Mouse (Mus musculus) embryonic facial prominence, embryonic 15.5 days (tissue): Measurements from ENCODE around the gene Sfxn3. TPM values are rescaled to one million over a fixed set of nuclear protein-coding genes. Genes with fewer than 3 reads are reported as not detected.

ENCODE experiments used
- ATAC-seq: fragments of 200-750 bp; cut with Nextera tagmentation; 2 replicates; pipeline ENCODE4 v1.8.0; 2017; ENCODE audit warnings: low read depth, moderate TSS enrichment; ENCODE audit not compliant: insufficient number of reproducible peaks, low FRiP score, low TSS enrichment
- H3K27ac ChIP-seq: fragments of 300-500 bp; sonication (generic); replicated peaks from 2 replicates; pipeline ENCODE4 v1.5.1; 2015; ENCODE audit warnings: mild to moderate bottlenecking, inconsistent platforms
- H3K27me3 ChIP-seq: fragments of 300-500 bp; sonication (generic); 2 replicates; pipeline ENCODE4 v1.6.1; 2015; ENCODE audit warnings: inconsistent platforms
- H3K36me3 ChIP-seq: fragments of 300-500 bp; sonication (generic); 2 replicates; pipeline ENCODE4 v1.6.1; 2015; ENCODE audit warnings: mild to moderate bottlenecking, inconsistent platforms
- H3K4me1 ChIP-seq: fragments of 300-500 bp; sonication (generic); 2 replicates; pipeline ENCODE4 v1.6.1; 2015; ENCODE audit warnings: inconsistent platforms
- H3K4me2 ChIP-seq: fragments of 300-500 bp; sonication (generic); replicated peaks from 2 replicates; pipeline ENCODE4 v1.6.1; 2015; ENCODE audit warnings: mild to moderate bottlenecking, inconsistent platforms
- H3K4me3 ChIP-seq: fragments of 300-500 bp; sonication (generic); replicated peaks from 2 replicates; pipeline ENCODE4 v1.5.1; 2015; ENCODE audit warnings: mild to moderate bottlenecking, inconsistent platforms
- H3K9ac ChIP-seq: fragments of 300-500 bp; sonication (generic); 2 replicates; pipeline ENCODE4 v1.6.1; 2015; ENCODE audit warnings: inconsistent platforms
- H3K9me3 ChIP-seq: fragments of 300-500 bp; sonication (generic); replicated peaks from 2 replicates; pipeline ENCODE4 v1.6.1; 2016; ENCODE audit warnings: inconsistent platforms
- WGBS: fragments of 180-500 bp; shearing (Covaris S2); methylation state at CpG from one replicate; pipeline ENCODE4 v1.1.7; 2015; 5-methylcytosine and 5-hydroxymethylcytosine counted together
- polyA plus RNA-seq: library from polyadenylated mRNA; unstranded; fragments of >200 nt; fragmentation: Nextera tagmentation; extraction: Ambion mirVana; gene quantifications from 2 replicates; pipeline ENCODE4 v1.2.1, GENCODE M21; 2015

The Sfxn3 gene
- polyA plus RNA-seq, 1 experiment from 2014 or later = 41.3 TPM

- WGBS = 4% methylated on average over 17 of the region's 17 CpGs
- Histone ChIP-seq H3K9ac (0 out of 2 replicates have a peak overlapping the region, but pooled peaks have one; percentile 4), H3K9me3 (no peaks in the 10 kb centered on the region), H3K4me2 (peak overlapping the region; percentile 80), H3K4me3 (peak overlapping the region; percentile 37), H3K4me1 (peaks cover 64% of the 10 kb centered on the region), H3K27me3 (peaks cover 65% of the 10 kb centered on the region), H3K27ac (peak overlapping the region; percentile 84), H3K36me3 (no peaks in the 10 kb centered on the region)
- 0 out of 2 replicates have a peak, but pooled peaks have one; percentile 24 for ATAC-seq
Observed at GRCm38 (mm10) chr19:45078971-45079764, 31.9 kb downstream of the Sfxn3 start.

- peak overlapping the region; percentile 80 for H3K4me2 ChIP-seq
- peak overlapping the region; percentile 84 for H3K27ac ChIP-seq
- H3K4me1 ChIP-seq = peaks cover 64% of the 10 kb centered on the region
- WGBS = under 1% methylated on average over 45 of the region's 45 CpGs
- H3K36me3 ChIP-seq = no peaks in the 10 kb centered on the region
- H3K9ac ChIP-seq = 0 out of 2 replicates have a peak overlapping the region, but pooled peaks have one; percentile 4
- peaks cover 70% of the 10 kb centered on the region for H3K27me3 ChIP-seq
- H3K9me3 ChIP-seq = no peaks in the 10 kb centered on the region
- ATAC-seq = peak; percentile 68
- H3K4me3 ChIP-seq = peak overlapping the region; percentile 37
Observed at GRCm38 (mm10) chr19:45079769-45080515, 32.6 kb downstream of the Sfxn3 start.

- Histone ChIP-seq H3K27ac (0 out of 2 replicates have a peak overlapping the region, but pooled peaks have one; percentile 84), H3K9me3 (no peaks in the 10 kb centered on the region), H3K4me1 (peaks cover 60% of the 10 kb centered on the region), H3K27me3 (peaks cover 74% of the 10 kb centered on the region), H3K4me2 (peak overlapping the region; percentile 80), H3K9ac (peak overlapping the region; percentile 4; the same call in 1 of the 2 replicates), H3K4me3 (peak overlapping the region; percentile 37), H3K36me3 (no peaks in the 10 kb centered on the region)
- no peak for ATAC-seq
- 3% methylated on average over 17 of the region's 17 CpGs for WGBS
Observed at GRCm38 (mm10) chr19:45080711-45081110, 33.4 kb downstream of the Sfxn3 start.

GRCm38 (mm10) chr19:45081279-45081678 lies 34.0 kb downstream of the Sfxn3 start:
- Histone ChIP-seq H3K36me3 (no peaks in the 10 kb centered on the region), H3K9me3 (no peaks in the 10 kb centered on the region), H3K4me3 (peak overlapping the region; percentile 37), H3K27me3 (peaks cover 75% of the 10 kb centered on the region), H3K27ac (no peak overlapping the region), H3K4me2 (peak overlapping the region; percentile 80), H3K9ac (no peak overlapping the region; the same call in 1 of the 2 replicates), H3K4me1 (peaks cover 54% of the 10 kb centered on the region)
- WGBS = 2% methylated on average over 5 of the region's 5 CpGs
- ATAC-seq = no peak

GRCm38 (mm10) chr19:45081841-45082550 lies 34.7 kb downstream of the Sfxn3 start:
- Histone ChIP-seq H3K4me3 (no peak overlapping the region), H3K36me3 (no peaks in the 10 kb centered on the region), H3K4me2 (no peak overlapping the region), H3K9me3 (no peaks in the 10 kb centered on the region), H3K27me3 (peaks cover 75% of the 10 kb centered on the region), H3K4me1 (peaks cover 47% of the 10 kb centered on the region), H3K9ac (no peak overlapping the region), H3K27ac (no peak overlapping the region)
- 13% methylated on average over 11 of the region's 11 CpGs for WGBS
- ATAC-seq = no peak

GRCm38 (mm10) chr19:45097868-45098267 lies 50.6 kb downstream of the Sfxn3 start:
- H3K27me3 ChIP-seq = peaks cover 19% of the 10 kb centered on the region
- H3K4me1 ChIP-seq = no peaks in the 10 kb centered on the region
- H3K9ac ChIP-seq = no peak overlapping the region
- no peak overlapping the region for H3K27ac ChIP-seq
- H3K36me3 ChIP-seq = no peaks in the 10 kb centered on the region
- no peaks in the 10 kb centered on the region for H3K9me3 ChIP-seq
- no peak overlapping the region for H3K4me2 ChIP-seq
- H3K4me3 ChIP-seq = no peak overlapping the region
- ATAC-seq = no peak
- 24% methylated on average over 11 of the region's 11 CpGs for WGBS

- H3K36me3 ChIP-seq = no peaks in the 10 kb centered on the region
- H3K4me2 ChIP-seq = no peak overlapping the region
- no peaks in the 10 kb centered on the region for H3K4me1 ChIP-seq
- no peaks in the 10 kb centered on the region for H3K9me3 ChIP-seq
- no peak overlapping the region for H3K4me3 ChIP-seq
- ATAC-seq = no peak
- peaks cover 41% of the 10 kb centered on the region for H3K27me3 ChIP-seq
- 71% methylated on average over 8 of the region's 8 CpGs for WGBS
- no peak overlapping the region for H3K27ac ChIP-seq
- no peak overlapping the region for H3K9ac ChIP-seq
Observed at GRCm38 (mm10) chr19:45100486-45101270, 53.4 kb downstream of the Sfxn3 start.

- Histone ChIP-seq H3K9ac (no peak overlapping the region), H3K4me2 (no peak overlapping the region), H3K27me3 (peaks cover 40% of the 10 kb centered on the region), H3K4me1 (no peaks in the 10 kb centered on the region), H3K9me3 (no peaks in the 10 kb centered on the region), H3K36me3 (no peaks in the 10 kb centered on the region), H3K27ac (no peak overlapping the region), H3K4me3 (no peak overlapping the region)
- ATAC-seq = no peak
- WGBS = 23% methylated on average over 1 of the region's 1 CpGs
Observed at GRCm38 (mm10) chr19:45105591-45105990, 58.3 kb downstream of the Sfxn3 start.
